In the genomic region with DNA sequence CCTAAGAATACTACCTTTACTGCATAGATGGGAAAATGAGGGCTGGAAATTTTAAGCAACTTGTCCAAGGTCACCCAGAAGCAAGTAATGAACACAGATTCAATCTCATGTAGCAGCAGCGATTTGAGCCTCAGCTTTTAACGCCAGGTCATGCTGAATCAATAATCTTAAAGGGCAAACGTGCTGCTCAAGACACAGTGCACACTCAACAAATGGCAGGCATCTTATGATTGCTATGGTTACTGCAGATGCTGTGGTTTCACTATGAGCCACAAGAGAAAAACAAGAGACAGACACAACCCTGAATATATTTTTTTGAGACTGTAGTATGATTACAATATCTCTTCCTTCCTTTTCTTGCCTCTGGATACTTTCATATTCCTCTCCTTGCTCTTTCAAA, we compare ENCODE assay signal across 21 mouse cellular contexts.
DNase-seq lines count a peak whose midpoint lies in the region; ATAC-seq and TF ChIP-seq lines count a peak whose summit lies in the region.
"Had no signal": no experiment of that assay in that cellular context is flagged by ENCODE, and none has a peak within 500 bp of the region (broad histone marks: within the 10 kb centered on the region; RNA-seq: fewer than 3 reads in every experiment).

No protein-coding gene starts in this region.

- no peak for DNase-seq in hindbrain, embryonic 10.5 days (ENCODE audit: low spot score)
- DNase-seq in midbrain, postnatal 0 days (ENCODE audit: low spot score) = peak; percentile 18
- DNase-seq in heart, postnatal 36 days = no peak
- no peak for DNase-seq in right cerebral cortex, postnatal 25 days
- DNase-seq: adrenal gland, adult 2 months; adrenal gland, postnatal 36 days; cerebellum, adult 11 months; cerebellum, adult 8-10 months; cerebellum, postnatal 14 days; embryo, embryonic 11 days; gastrocnemius, adult 2 months; gastrocnemius, postnatal 25 days; heart, postnatal 10 days had no signal

- no peaks in the 10 kb centered on the region for H3K4me1 ChIP-seq in hindbrain, embryonic 15.5 days (replicated peaks)
- no peaks in the 10 kb centered on the region for H3K4me1 ChIP-seq in hindbrain, embryonic 10.5 days (replicated peaks)
- no peaks in the 10 kb centered on the region for H3K4me1 ChIP-seq in midbrain, embryonic 13.5 days (replicated peaks)
- H3K4me1 ChIP-seq in midbrain, postnatal 0 days (ENCODE audit: insufficient read depth, low read length) = no peaks in the 10 kb centered on the region
- H3K4me1 ChIP-seq: embryonic facial prominence, embryonic 15.5 days; forebrain, embryonic 10.5 days; heart, embryonic 10.5 days had no signal

- ATAC-seq in hindbrain, embryonic 15.5 days (ENCODE audit: low FRiP score, low read depth) = 0 out of 2 replicates have a peak, but pooled peaks have one; percentile 25
- ATAC-seq in midbrain, embryonic 13.5 days = 0 out of 2 replicates have a peak, but pooled peaks have one; percentile 50
- ATAC-seq in midbrain, postnatal 0 days (ENCODE audit: low FRiP score) = no peak
- ATAC-seq: intestine, postnatal 0 days had no signal

- H3K27ac ChIP-seq in hindbrain, embryonic 15.5 days (replicated peaks) = no peak overlapping the region
- H3K27ac ChIP-seq in hindbrain, embryonic 10.5 days = no peak overlapping the region
- peak overlapping the region; percentile 29 for H3K27ac ChIP-seq in macrophage
- no peak overlapping the region for H3K27ac ChIP-seq in midbrain, embryonic 13.5 days
- no peak overlapping the region for H3K27ac ChIP-seq in midbrain, postnatal 0 days (ENCODE audit: low read depth, low read length)
- H3K27ac ChIP-seq: embryonic facial prominence, embryonic 15.5 days; forebrain, embryonic 10.5 days; gastrocnemius, adult 2 months; heart, embryonic 10.5 days had no signal

- no peak overlapping the region for H3K4me3 ChIP-seq in hindbrain, embryonic 15.5 days
- H3K4me3 ChIP-seq in hindbrain, embryonic 10.5 days = no peak overlapping the region
- no peak overlapping the region for H3K4me3 ChIP-seq in macrophage (ENCODE audit: inconsistent target)
- no peak overlapping the region for H3K4me3 ChIP-seq in midbrain, embryonic 13.5 days (replicated peaks)
- H3K4me3 ChIP-seq in midbrain, postnatal 0 days (ENCODE audit: low read depth, low read length) = no peak overlapping the region
- H3K4me3 ChIP-seq: embryonic facial prominence, embryonic 15.5 days; erythroblast, embryonic 14.5 days; forebrain, embryonic 10.5 days; gastrocnemius, adult 2 months; heart, embryonic 10.5 days had no signal

- intact Hi-C loops in heart, postnatal 36 days (cut with DNase I) = no loop called here

- H3K36me3 ChIP-seq in hindbrain, embryonic 15.5 days = no peaks in the 10 kb centered on the region
- no peaks in the 10 kb centered on the region for H3K36me3 ChIP-seq in hindbrain, embryonic 10.5 days
- no peaks in the 10 kb centered on the region for H3K36me3 ChIP-seq in macrophage (ENCODE audit: inconsistent target)
- no peaks in the 10 kb centered on the region for H3K36me3 ChIP-seq in midbrain, embryonic 13.5 days
- H3K36me3 ChIP-seq in midbrain, postnatal 0 days (ENCODE audit: insufficient read depth, low read length) = no peaks in the 10 kb centered on the region
- H3K36me3 ChIP-seq: embryonic facial prominence, embryonic 15.5 days; forebrain, embryonic 10.5 days; heart, embryonic 10.5 days had no signal

- no peak for TF ChIP-seq CTCF in midbrain, postnatal 0 days (IDR thresholded peaks at IDR 0.05)

- no peak overlapping the region for H3K9ac ChIP-seq in hindbrain, embryonic 15.5 days
- no peak overlapping the region for H3K9ac ChIP-seq in midbrain, embryonic 13.5 days (replicated peaks)
- H3K9ac ChIP-seq in midbrain, postnatal 0 days (replicated peaks; ENCODE audit: low read length, poor library complexity, severe bottlenecking) = no peak overlapping the region
- H3K9ac ChIP-seq: embryonic facial prominence, embryonic 15.5 days had no signal

- H3K79me2 ChIP-seq in macrophage (ENCODE audit: inconsistent target) = no peaks in the 10 kb centered on the region

- H3K27me3 ChIP-seq in hindbrain, embryonic 15.5 days = no peaks in the 10 kb centered on the region
- no peaks in the 10 kb centered on the region for H3K27me3 ChIP-seq in hindbrain, embryonic 10.5 days (ENCODE audit: insufficient read depth, poor library complexity, severe bottlenecking)
- H3K27me3 ChIP-seq in midbrain, embryonic 13.5 days = no peaks in the 10 kb centered on the region
- H3K27me3 ChIP-seq in midbrain, postnatal 0 days (ENCODE audit: insufficient read depth, low read length) = no peaks in the 10 kb centered on the region
- H3K27me3 ChIP-seq: embryonic facial prominence, embryonic 15.5 days had no signal

- H3K4me2 ChIP-seq in hindbrain, embryonic 15.5 days = no peak overlapping the region
- H3K4me2 ChIP-seq in midbrain, embryonic 13.5 days (replicated peaks) = no peak overlapping the region
- no peak overlapping the region for H3K4me2 ChIP-seq in midbrain, postnatal 0 days (ENCODE audit: low read depth, low read length, poor library complexity, severe bottlenecking)
- H3K4me2 ChIP-seq: embryonic facial prominence, embryonic 15.5 days had no signal

- no peaks in the 10 kb centered on the region for H3K9me3 ChIP-seq in hindbrain, embryonic 15.5 days
- H3K9me3 ChIP-seq in hindbrain, embryonic 10.5 days = no peaks in the 10 kb centered on the region
- H3K9me3 ChIP-seq in midbrain, embryonic 13.5 days = 0 out of 2 replicates have a peak, but pooled peaks cover 4% of the 10 kb centered on the region
- no peaks in the 10 kb centered on the region for H3K9me3 ChIP-seq in midbrain, postnatal 0 days (ENCODE audit: low read length)
- H3K9me3 ChIP-seq: embryonic facial prominence, embryonic 15.5 days; forebrain, embryonic 10.5 days; heart, embryonic 10.5 days had no signal

- WGBS in hindbrain, embryonic 15.5 days = 59% methylated on average over 3 of the region's 3 CpGs
- 81% methylated on average over 3 of the region's 3 CpGs for WGBS in hindbrain, embryonic 10.5 days
- 85% methylated on average over 3 of the region's 3 CpGs for WGBS in macrophage (ENCODE audit: missing documents)
- WGBS in midbrain, embryonic 13.5 days = 67% methylated on average over 3 of the region's 3 CpGs
- 71% methylated on average over 3 of the region's 3 CpGs for WGBS in midbrain, postnatal 0 days
